Mouse (Mus musculus) olfactory bulb, adult 2 months (tissue): ENCODE measurements around the gene Elk3.

Experiments used
- CTCF ChIP-seq: fragments of 200-500 bp; IDR thresholded peaks from 2 replicates; pipeline ENCODE4 v1.5.1; 2012; ENCODE audit warnings: low read depth, mild to moderate bottlenecking, low read length, moderate library complexity; ENCODE audit not compliant: insufficient read depth
- POLR2A ChIP-seq: fragments of 200-500 bp; IDR thresholded peaks from 2 replicates; pipeline ENCODE4 v1.6.1; 2012; ENCODE audit warnings: mild to moderate bottlenecking, low read depth, low read length, moderate library complexity; ENCODE audit not compliant: insufficient read depth

DNA sequence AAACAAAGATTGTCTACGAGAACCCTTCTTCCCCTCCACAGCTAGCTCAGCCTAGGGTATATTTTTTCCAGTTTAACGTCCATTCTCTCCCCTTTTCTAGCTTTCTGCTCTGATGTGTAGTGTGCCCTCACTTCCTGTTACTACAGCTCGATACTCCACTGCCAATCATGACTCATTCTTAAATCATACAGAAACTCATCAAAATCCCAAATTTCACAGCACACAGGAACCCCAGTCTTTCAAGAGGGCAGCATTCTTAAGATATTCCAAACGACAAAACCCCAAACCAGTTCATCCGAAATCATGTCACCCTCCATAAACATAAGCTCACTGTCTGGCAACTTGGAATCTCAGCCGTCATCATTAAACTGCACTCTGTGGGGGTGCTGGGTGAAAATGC lies 5.0 kb downstream of the Elk3 start:
- TF ChIP-seq CTCF, result no peak
- TF ChIP-seq POLR2A, result no peak
